Mouse (Mus musculus): Measurements from ENCODE around the gene Bmpr1a.

The Bmpr1a gene

DNA sequence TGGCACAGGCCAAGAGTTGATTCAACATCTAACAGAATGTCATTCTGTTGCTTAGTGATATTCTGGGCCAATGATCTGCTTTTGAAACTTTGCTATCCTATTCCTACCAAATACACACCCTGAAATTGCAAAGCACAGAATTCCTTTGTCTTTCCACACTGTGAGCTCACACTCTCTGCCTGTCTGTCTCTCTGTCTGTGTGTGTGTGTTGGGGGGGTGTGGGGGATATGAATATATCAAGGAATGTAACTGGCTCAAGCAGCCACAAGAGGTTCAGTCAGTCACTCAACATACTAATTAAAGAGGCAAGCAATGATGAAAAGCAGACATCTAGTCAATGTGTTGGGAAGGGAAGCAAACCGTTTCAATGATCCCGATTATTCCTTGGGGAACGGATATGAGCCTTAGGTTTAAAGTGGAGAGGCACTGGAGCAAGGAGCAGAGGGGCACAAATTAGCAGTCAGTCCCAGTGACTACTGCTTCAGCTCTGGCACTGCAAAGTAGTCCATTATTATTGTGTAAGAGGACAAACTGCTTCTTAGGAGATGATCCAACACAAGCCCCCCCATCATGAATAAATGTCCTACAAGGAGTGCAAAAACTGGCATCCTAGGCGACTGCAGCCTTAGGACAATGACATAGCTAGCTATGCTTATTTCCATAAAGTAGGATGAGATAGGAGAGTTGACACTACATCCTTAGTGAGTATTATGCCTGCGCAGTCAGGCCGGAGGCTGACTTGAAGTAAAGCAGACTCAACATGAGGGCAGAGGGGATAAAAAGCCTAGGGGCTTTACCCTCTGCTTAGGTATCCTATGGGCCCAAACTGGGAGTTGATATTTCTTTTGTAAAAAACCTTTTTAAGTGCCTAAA lies 19.4 kb downstream of the Bmpr1a start:
- in situ Hi-C loops (cut with MboI; ENCODE audit: low pct_unique_long_range_greater_than_20kb in 1 of 2, low sequenced_read_pairs in 2 of 2, unreplicated experiment in 1 of 2): no loop called here

DNA sequence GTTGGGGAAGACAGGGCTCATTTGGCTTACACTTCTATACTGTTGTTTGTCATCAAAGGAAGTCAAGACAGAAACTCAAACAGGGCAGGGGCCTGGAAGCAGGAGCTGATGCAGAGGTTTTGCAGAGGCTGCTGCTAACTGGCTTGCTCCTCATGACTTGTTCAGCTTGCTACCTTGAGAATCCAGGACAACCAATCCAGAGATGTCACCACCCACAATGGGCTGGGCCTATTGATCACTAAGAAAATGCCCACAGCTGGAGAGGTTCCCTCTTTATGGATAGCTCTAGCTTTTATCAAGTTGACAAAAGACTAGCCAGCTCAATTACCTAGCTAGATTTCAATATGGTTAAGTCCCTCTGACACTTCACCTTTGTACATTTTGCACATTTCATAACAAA lies 31.6 kb downstream of the Bmpr1a start:
- in situ Hi-C loops (cut with MboI; ENCODE audit: low pct_unique_long_range_greater_than_20kb in 1 of 2, low sequenced_read_pairs in 2 of 2, unreplicated experiment in 1 of 2): no loop called here

DNA sequence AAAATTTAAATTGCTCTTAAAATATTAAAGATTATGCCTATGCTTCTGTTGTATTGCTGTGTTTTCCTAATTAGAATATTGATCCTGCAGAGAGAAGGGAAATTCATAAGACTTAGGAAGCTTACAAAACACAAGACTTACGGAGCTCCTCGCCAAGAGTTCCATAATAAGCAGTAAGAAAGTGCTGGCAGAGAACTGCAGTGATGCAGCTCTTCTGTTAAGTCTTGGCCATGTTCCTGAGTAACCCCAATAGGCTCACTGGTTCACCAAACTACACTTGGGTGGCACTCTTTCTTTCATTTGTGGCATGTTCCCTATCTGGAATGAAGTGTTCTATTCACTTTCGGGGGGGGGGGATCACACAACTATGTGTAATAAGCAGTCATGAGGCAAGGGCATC lies 36.9 kb downstream of the Bmpr1a start:
- in situ Hi-C loops (cut with MboI; ENCODE audit: low pct_unique_long_range_greater_than_20kb in 1 of 2, low sequenced_read_pairs in 2 of 2, unreplicated experiment in 1 of 2): no loop called here

DNA sequence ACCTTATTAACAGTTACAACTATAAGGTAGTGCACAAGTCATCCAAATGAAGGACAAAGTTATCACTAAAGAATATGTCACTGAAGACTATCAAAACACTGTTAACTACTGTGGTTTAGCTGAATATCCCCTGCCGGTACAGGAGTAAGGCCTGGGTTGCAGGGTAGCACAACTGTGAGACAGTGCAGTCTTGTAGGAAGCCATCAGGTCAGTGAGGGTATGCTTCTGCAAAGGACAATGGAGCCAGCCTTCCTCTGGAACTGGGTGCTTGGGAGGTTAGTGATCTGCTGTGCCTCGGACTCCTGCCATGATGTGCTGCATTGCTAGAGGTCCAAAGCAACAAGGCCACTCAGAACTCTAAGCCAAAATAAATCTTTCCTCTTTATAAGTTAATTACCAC lies 43.8 kb downstream of the Bmpr1a start:
- in situ Hi-C loops (cut with MboI; ENCODE audit: low pct_unique_long_range_greater_than_20kb in 1 of 2, low sequenced_read_pairs in 2 of 2, unreplicated experiment in 1 of 2): no loop called here

DNA sequence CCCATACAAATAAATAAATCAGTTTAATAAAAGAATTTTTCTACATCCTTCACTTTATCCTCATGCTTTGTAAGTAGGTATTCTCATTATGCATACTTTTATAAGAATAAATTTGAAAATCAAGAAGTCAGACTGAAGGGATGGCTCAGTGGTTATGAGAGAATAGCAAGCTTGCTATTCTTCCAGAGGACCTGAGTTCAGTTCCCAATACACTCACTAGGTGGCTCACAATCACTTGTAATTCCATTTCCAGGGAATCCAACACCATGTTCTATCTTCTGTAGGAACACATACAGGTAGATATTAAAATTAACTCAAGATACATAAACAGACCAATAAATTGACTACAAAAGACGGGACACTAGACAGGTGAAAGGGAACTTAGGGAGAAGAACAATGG lies 44.3 kb downstream of the Bmpr1a start:
- in situ Hi-C loops (cut with MboI; ENCODE audit: low pct_unique_long_range_greater_than_20kb in 1 of 2, low sequenced_read_pairs in 2 of 2, unreplicated experiment in 1 of 2): no loop called here

DNA sequence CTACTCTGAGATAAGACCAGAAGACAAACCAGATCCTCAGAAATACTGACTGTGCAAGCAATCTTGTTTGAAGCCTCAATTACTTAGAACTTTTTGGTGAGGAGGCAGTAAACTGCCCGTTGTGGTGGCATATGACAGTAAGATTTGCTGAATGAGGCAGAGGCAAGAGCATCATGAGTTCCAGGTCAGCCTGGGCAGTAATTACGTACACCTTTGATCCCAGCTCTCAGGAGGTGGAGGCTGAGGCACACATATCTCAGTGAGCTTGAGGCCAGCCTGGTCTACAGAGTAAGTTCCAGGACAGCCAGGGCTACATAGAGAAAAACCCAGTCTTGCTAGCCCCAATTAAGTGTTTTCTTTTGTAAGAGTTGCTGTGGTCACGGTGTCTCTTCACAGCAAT lies 48.9 kb downstream of the Bmpr1a start:
- in situ Hi-C loops (cut with MboI; ENCODE audit: low pct_unique_long_range_greater_than_20kb in 1 of 2, low sequenced_read_pairs in 2 of 2, unreplicated experiment in 1 of 2): no loop called here

DNA sequence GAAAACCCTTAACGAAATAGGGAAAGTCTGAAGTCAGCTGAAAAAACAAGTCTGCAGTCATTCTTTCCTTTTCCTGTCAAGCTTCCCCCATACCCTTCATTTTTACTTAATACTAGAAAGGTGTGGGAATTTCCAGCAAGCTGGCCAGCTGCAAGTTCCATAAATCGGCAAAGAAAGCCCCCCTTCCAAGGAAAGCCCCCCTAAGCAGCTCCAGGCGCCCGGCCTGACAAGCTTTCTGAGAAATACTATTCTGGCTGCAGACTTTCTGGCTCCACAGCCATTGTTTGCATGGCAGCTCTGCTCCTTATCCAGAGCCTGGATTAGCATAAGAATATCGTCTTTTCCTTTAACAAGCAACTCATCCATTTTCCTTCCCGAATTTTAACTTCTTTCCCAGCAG lies 49.5 kb downstream of the Bmpr1a start:
- in situ Hi-C loops (cut with MboI; ENCODE audit: low pct_unique_long_range_greater_than_20kb in 1 of 2, low sequenced_read_pairs in 2 of 2, unreplicated experiment in 1 of 2): no loop called here

DNA sequence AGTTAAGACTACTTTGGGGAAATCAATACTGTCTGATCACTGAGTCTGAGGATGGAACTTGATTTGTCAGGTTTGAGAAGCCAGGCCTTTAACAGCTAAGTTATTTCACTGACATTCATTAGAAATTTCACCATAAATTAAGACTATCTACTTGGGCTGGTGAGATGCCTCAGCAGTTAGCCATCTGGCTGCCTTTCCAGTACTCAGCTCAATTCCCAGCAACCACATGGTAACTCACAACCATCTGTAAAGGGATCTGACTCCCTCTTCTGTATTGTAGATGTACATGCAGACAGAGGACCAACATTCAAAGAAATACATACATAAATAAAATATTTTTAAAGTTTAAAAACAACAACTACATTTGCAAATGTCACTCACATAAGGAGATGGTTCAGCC lies 51.3 kb downstream of the Bmpr1a start:
- in situ Hi-C loops (cut with MboI; ENCODE audit: low pct_unique_long_range_greater_than_20kb in 1 of 2, low sequenced_read_pairs in 2 of 2, unreplicated experiment in 1 of 2): no loop called here

DNA sequence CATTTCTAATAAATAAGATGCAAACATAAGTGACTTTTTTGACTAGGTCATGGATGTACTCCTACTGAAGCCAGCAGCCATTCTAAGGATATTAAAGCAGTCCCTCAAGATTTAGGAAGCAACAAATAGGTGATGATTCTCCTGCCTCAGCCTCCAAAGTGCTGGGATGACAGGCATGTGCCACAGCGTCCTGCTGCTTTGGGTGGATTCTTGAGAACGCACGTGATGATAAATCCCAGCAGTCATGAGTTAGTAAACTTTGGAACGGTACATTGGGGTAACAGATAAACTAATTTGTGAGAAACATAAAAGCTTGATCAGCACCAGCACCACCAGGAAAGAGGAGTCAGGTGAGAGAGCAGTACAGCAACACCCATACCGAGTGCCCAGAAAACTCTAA lies 52.7 kb downstream of the Bmpr1a start:
- in situ Hi-C loops (cut with MboI; ENCODE audit: low pct_unique_long_range_greater_than_20kb in 1 of 2, low sequenced_read_pairs in 2 of 2, unreplicated experiment in 1 of 2): no loop called here

DNA sequence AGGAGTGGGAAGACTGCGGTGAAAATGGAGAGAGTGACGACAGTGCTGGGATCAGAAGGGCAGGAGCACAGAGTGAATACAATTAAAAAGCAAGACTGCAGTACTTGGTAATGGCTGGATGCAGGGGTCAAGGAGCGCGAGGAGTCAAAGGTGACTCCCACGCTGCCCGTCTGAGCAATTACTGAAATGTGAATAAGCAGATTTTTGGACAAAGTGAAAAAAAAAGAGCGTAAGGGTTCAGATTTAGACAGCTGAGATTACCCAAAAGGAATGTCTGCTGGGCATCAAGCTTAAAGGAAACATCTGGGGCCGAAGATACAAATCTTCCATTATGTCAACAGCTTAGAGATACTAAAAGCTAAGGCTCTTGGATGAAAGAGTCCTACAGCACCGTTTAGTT lies 53.3 kb downstream of the Bmpr1a start:
- in situ Hi-C loops (cut with MboI; ENCODE audit: low pct_unique_long_range_greater_than_20kb in 1 of 2, low sequenced_read_pairs in 2 of 2, unreplicated experiment in 1 of 2): loop anchor here (10.0 to 25.0 kb wide), 2 partner anchors 112 to 115 kb away; no protein-coding TSS in a partner anchor

DNA sequence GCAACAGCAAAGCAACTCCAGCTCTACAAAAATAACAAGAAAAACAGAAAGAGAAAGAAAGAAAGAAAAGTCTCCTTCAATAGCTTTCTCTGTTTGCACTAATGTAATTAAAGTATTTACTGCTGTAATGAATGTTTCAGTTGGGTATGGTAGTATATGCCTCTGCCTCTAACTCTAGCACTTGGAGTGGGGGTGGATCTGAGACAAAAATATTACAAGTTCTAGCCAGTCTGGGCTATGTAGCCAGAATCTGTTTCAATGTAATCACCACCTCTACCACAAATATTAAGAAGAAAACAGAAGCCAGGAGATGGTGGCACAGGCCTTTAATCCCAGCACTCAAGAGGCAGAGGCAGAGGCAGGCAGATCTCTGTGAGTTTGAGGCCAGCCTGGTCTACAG lies 54.7 kb downstream of the Bmpr1a start:
- in situ Hi-C loops (cut with MboI; ENCODE audit: low pct_unique_long_range_greater_than_20kb in 1 of 2, low sequenced_read_pairs in 2 of 2, unreplicated experiment in 1 of 2): loop anchor here (10.0 to 25.0 kb wide), 2 partner anchors 114 to 116 kb away; no protein-coding TSS in a partner anchor

DNA sequence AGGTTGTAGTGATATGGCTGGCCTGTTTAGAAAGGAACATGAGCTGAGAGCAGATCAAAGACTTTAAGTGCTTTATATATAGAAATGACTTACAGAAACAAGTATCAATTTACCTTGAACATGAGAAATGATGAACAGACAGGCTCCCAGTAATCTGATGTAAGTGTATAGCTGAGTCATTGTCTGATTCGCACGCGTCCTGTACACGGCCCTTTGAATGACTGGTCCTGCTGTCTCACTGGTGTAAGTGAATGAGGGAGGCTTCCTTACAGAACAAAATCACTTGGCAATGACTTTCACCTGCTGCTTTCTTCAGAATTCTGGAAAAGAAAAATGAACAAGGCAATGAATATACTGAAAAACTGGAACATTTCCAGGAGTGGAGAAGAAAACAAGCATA lies 55.5 kb downstream of the Bmpr1a start:
- in situ Hi-C loops (cut with MboI; ENCODE audit: low pct_unique_long_range_greater_than_20kb in 1 of 2, low sequenced_read_pairs in 2 of 2, unreplicated experiment in 1 of 2): loop anchor here (10.0 to 25.0 kb wide), 2 partner anchors 115 to 117 kb away; no protein-coding TSS in a partner anchor

DNA sequence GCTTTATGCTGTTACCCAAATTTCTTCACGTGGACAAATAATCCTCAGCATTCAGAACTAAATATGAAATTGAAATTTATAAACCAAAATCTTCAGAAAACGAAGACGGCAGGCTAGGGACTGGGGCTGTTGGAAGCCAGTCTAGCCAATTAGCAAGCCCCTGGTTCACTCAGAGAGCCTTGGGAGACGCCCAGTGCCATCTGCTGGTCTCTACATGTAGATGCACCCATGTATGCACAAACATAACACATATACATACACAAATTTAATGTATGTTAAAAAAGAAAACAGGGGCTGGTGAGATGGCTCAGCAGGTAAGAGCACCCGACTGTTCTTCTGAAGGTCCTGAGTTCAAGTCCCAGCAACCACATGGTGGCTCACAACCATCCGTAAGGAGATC lies 56.5 kb downstream of the Bmpr1a start:
- in situ Hi-C loops (cut with MboI; ENCODE audit: low pct_unique_long_range_greater_than_20kb in 1 of 2, low sequenced_read_pairs in 2 of 2, unreplicated experiment in 1 of 2): loop anchor here (10.0 to 25.0 kb wide), 2 partner anchors 116 to 118 kb away; no protein-coding TSS in a partner anchor

DNA sequence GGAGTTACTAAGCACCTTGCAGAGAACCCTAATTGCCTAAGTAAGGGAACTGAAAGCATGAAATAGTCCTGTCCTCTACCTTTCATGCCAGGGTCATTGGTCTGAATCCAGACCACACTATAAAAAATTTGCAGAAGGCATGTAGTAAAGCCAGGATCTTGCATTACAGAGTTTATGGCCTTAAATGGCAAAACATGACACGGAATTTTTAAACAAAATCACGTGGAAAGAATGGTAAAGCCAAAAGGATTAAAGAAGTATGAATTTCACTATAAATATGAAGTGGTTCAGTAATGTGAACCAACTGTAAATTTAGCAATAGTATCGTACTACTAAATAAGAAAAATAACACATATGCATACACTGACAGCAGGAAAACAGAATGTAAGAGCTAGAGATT lies 57.8 kb downstream of the Bmpr1a start:
- in situ Hi-C loops (cut with MboI; ENCODE audit: low pct_unique_long_range_greater_than_20kb in 1 of 2, low sequenced_read_pairs in 2 of 2, unreplicated experiment in 1 of 2): loop anchor here (10.0 to 25.0 kb wide), 2 partner anchors 117 to 119 kb away; no protein-coding TSS in a partner anchor

DNA sequence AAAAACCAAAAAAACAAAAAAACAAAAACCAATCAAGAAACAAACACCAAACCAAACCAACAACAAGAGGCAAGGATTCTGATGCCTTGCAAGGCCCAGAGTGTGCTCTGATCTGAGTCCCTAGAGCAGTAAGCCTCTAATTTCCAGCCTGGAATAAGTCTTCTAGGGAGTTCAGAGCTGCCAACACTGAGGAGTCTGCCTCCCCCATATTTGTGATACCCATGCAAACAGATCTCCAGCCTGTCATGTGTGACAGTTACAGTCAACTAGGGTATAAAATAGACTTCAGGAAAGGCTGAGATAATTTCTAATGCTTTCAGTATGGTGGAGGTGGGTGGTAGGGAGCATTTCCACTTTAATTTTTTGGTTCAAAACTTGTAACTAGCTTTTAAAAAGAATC lies 58.2 kb downstream of the Bmpr1a start:
- in situ Hi-C loops (cut with MboI; ENCODE audit: low pct_unique_long_range_greater_than_20kb in 1 of 2, low sequenced_read_pairs in 2 of 2, unreplicated experiment in 1 of 2): loop anchor here (10.0 to 25.0 kb wide), 2 partner anchors 117 to 120 kb away; no protein-coding TSS in a partner anchor

DNA sequence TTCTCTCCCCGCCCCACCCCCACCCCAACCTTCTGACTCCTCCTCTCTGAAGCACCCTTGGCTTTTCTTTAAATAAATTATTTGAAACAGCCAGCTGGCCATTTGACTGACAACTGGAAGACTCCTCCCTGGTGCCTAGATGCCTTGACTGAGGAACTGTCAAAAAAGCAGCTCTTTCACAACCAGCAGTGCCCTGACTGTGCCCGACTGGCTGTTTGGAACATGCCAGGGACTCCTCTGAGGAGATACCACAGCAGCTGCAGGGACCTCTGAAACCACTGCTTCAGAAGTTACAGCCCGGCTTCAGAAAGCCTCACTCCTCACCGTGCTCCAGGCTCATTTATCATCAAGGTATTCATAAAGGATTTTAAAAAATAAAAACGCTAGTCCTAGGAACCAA lies 58.8 kb downstream of the Bmpr1a start:
- in situ Hi-C loops (cut with MboI; ENCODE audit: low pct_unique_long_range_greater_than_20kb in 1 of 2, low sequenced_read_pairs in 2 of 2, unreplicated experiment in 1 of 2): loop anchor here (10.0 to 25.0 kb wide), 2 partner anchors 118 to 120 kb away; no protein-coding TSS in a partner anchor

DNA sequence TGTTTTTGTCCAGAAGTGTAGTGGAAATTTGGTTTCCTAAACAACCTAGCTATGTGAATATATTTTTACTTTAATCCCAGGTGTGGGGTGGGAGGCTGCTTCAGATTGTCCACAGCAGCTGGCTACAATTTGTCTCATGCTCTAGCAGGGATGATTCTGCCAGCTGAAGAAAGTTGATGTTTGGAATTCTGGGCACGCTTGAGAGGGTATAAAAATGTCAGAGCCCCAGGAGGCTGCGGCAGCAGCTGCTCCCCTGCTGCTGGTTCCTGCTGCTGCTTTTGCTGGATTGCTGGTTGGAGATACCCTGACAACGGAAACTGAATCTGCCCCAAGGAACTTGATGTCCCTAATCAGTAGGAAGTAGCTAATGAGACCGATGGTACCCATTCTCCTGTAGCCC lies 60.6 kb downstream of the Bmpr1a start:
- in situ Hi-C loops (cut with MboI; ENCODE audit: low pct_unique_long_range_greater_than_20kb in 1 of 2, low sequenced_read_pairs in 2 of 2, unreplicated experiment in 1 of 2): loop anchor here (10.0 to 25.0 kb wide), 2 partner anchors 120 to 122 kb away; no protein-coding TSS in a partner anchor

DNA sequence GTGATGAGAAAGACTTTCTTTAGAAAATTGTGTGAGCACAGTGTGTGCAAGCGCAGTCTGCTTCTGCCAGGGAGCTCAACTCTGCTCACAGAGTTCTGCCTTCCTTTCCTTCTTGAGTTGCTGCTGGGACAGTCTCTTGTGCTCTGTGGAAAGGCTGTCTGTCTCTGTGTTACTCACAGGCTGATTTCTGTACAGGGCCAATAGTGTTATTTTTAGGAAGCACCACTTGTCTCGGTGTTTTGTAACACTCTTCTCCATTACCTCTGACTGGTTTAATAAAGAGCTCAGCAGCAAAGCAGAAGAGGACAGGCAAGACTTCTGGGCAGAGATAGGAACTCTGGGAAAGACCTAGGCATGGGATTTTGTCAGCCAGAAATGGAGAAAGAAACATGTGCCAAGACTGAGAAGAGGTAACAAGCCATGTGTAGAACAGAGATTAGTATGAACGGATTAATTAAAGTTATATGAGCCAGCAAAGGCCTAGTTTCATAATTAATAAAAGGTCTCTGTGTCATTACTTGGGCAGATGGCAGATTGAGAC lies 62.5 kb downstream of the Bmpr1a start:
- in situ Hi-C loops (cut with MboI; ENCODE audit: low pct_unique_long_range_greater_than_20kb in 1 of 2, low sequenced_read_pairs in 2 of 2, unreplicated experiment in 1 of 2): loop anchor here (10.0 to 25.0 kb wide), 2 partner anchors 122 to 124 kb away; no protein-coding TSS in a partner anchor

DNA sequence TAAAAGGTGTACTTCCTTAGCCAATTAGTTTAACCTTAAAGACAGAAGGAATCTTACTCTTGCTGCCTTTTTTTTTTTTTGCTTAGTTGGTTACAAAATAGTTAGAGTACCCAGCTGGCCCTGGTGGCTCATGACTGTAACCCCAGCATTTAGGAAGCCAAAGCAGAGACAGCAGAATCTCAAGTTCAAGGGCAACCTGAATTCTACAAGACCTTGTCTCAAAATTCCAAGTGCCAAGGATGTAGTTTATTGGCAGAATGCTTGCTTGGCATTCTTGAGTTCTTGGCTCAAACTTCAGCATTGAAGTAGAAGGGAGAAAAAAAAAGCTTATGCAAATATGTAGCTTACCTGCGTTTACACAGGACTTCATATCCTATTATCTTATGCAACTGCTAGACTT lies 74.1 kb downstream of the Bmpr1a start:
- in situ Hi-C loops (cut with MboI; ENCODE audit: low pct_unique_long_range_greater_than_20kb in 1 of 2, low sequenced_read_pairs in 2 of 2, unreplicated experiment in 1 of 2): loop anchor here in 1 of 2 experiments (25.0 kb wide), 1 partner anchor 133 kb away; no protein-coding TSS in a partner anchor
